Mouse (Mus musculus) layer of hippocampus, adult 2 months (tissue): ENCODE data around the gene Eppin. TPM values are rescaled to one million over a fixed set of nuclear protein-coding genes. Genes with fewer than 3 reads are reported as not detected.

Experiments
- DNase-seq, 2 experiments: peaks; one replicate each; pipeline ENCODE4 v3.0.0; 2022; ENCODE audit warnings: low spot score in 2 of 2
- H3K27ac ChIP-seq: fragments of 200-600 bp; 2 replicates; pipeline ENCODE4 v1.8.1; 2022
- H3K4me3 ChIP-seq: fragments of 200-600 bp; 2 replicates; pipeline ENCODE4 v1.8.1; 2022; ENCODE audit warnings: mild to moderate bottlenecking
- CTCF ChIP-seq: fragments of 200-600 bp; conservative IDR thresholded peaks from 2 replicates; pipeline ENCODE4 v1.8.1; 2022; ENCODE audit warnings: antibody characterized with exemption, mild to moderate bottlenecking, moderate library complexity
- total RNA-seq, 2 experiments: library from RNA; stranded (reverse); gene quantifications; 2 replicates each; pipeline ENCODE4 v1.2.3; 2021

Eppin gene
- total RNA-seq, 2 experiments from 2014 or later: not detected

GRCm38 (mm10) chr2:164567460-164567859, 25.9 kb downstream of the Eppin start:
- TF ChIP-seq CTCF: no peak
- DNase-seq: no peak

GRCm38 (mm10) chr2:164566997-164567396, 26.4 kb downstream of the Eppin start:
- Histone ChIP-seq H3K4me3 (no peak overlapping the region), H3K27ac (no peak overlapping the region)
- no peak for DNase-seq
- TF ChIP-seq CTCF: peak; percentile 52

More at GRCm38 (mm10) chr2:164567460-164567859, 25.9 kb downstream of the Eppin start:
- Histone ChIP-seq H3K27ac (no peak overlapping the region), H3K4me3 (no peak overlapping the region)

DNA sequence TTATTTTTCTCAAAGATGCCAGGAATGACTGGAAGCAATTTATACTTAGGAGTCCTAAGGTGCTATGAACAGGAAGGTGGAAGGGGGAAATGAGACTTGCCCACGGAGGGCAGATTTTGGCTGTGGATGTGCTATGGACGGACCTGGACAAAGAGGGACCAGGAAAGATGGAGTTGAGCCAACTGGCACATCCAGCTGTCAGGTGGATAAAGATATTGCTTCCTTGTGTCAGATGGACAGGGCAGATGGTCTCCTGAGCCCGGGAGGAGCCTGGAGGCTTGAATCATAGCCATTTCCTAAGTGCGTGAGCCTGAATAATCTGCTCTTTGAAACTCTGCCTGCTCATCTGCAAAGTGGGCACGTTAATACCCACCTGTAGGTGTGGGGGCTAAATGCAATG, 29.0 kb downstream of the Eppin start:
- TF ChIP-seq CTCF: no peak
- Histone ChIP-seq H3K4me3 (no peak overlapping the region), H3K27ac (no peak overlapping the region)
- DNase-seq: no peak

DNA sequence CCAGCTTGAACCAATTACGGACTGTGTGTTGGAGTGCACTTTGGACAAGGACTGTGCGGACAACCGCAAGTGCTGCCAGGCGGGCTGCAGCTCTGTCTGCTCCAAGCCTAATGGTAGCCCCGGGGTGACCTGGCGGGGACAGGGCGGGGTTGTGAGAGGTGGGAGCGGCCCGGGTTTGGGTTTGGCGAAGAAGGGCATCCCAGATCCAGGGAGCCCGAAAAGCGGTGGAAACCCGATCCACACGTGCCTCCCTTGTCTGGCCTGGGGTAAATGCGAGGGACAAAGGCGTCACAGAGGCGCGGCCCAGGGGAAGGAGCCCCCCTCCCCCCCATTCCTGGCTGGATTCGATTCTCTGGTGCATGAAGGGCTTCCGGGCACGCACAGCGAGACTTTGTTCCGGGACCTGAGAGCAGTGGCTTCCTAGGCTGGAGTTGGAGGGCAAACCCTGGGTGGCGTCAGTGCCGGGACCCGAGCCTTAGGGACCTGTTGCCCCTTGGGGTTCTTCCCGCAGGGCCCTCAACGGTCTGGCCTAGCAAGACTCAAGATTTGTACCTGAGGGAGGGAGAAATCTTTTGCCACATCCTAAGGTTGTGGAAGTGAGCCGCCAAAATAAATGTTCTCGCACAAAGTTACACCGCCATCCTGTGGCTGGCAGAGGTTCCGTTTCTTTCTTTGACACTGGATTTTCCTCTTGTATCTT, 29.9 kb downstream of the Eppin start:
- DNase-seq: peak; percentile 27 to 49
- Histone ChIP-seq H3K4me3 (peak overlapping the region; percentile 47), H3K27ac (no peak overlapping the region)
- TF ChIP-seq CTCF: peak; percentile 81

DNA sequence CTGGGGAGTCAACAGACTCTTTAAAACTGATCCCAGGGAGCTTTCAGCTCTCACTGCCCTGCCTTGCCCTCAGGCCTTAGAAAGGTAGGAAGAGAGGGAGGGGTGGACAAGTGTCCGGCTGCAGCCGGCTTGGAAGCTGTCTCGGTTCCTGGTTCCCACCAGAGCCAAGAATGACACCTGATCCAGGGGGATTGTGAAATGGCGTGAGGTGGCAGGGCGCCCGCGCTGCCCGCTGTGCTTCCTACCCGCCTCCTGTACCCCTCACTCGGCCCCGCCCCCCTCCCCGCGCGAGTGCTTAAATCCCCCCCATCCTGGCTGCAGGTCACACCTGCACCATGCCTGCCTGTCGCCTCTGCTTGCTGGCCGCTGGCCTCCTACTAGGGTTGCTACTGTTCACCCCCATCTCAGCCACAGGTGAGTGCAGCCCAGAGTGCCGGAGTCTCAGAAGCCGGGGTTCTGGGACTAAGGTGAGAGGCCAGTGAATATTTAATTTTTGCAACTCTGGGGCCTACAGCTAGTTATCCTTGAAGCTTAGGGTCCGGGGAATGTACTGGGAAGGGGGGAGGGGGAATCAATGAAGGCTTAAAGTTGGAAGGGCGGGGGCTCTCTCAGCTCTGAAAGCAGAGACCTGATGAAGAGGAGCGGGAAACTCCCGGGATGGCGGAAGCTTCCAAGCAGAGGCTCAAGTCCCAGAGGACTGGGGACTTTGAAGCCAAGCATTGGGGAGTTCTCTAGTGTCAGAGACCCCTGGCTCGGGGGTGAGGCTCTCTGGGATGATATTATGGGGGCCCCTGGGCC, 30.8 kb downstream of the Eppin start, which contains the start of gene Wfdc2:
Wfdc2 (plus strand) TSS at position 23 of the 798 bp plus-strand sequence.
- no peak within 1 kb of the TSS for H3K27ac ChIP-seq
- no peak for DNase-seq
- peak within 1 kb of the TSS; percentile 47 for H3K4me3 ChIP-seq
- no peak for TF ChIP-seq CTCF

DNA sequence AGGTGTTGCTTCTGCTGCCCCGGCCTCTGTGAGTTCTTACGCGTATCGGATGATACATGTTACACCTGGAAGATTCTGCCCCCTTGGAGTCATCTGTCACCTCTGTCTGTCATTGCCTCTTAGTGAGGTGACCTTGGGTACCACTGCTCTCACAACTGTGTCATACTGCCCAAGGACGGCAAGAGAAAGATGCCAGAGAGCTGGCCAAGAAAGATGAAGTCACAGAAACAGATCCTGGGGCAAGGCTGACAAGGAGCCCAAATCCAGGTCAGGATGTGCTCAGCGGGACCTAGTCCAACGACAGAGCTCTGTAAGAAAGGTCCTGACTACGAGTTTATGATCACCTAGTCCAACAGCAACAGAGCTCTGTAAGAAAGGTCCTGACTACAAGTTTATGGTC, 33.3 kb downstream of the Eppin start:
- DNase-seq: no peak
- Histone ChIP-seq H3K4me3 (no peak overlapping the region), H3K27ac (no peak overlapping the region)
- TF ChIP-seq CTCF: no peak

DNA sequence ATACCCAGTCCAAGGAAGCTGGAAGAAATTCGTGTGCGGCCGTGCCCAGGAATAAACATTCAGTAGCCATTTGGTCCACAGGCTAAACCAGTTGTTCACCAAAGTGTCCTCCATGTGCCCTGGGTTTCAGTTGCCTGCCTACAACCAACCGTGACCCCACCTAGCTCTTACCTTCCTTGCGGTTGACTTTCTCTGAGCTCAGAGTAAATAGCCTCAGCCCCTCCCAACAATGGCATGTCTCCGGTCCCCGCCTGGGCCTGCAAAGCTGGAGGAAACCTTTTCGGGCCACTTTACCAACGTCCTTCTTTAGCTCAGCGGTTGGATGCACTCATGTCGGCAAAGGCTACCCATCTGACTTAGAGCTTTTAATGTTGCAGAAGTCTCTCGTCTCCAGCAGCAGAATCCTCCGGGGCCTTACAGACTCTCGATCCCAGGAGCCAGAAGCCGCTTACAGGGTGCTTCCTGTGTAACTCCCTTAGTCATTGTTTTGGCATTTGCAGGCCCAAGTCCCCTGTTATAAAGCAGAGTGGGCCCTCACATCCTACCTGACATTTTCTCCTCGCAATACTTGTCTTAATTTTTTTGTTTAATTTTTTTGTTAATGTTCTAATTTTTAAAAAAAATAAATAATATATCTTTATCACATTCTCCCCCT, 34.3 kb downstream of the Eppin start:
- no peak overlapping the region for H3K4me3 ChIP-seq
- peak overlapping the region; percentile 36; the same call in 1 of the 2 replicates for H3K27ac ChIP-seq
- DNase-seq: no peak
- TF ChIP-seq CTCF: no peak

DNA sequence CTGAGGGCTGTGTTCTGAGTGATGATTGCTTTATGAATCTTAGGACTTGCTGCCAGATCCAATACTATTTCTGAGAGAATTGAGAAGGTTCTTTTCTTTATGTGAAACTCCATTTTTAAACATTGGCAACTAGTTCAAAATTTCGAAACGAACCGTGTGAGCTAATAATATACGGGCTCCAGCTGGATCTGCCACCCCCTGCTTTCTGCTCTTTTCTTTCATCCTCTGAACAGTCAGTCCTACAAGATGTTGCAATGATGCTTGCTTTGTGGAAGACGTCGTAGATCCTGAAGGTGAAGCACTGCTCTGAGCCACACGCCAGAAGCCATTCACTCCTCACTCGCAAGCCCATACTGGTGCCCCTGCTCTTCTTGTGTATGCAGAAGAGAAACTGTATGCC, 35.0 kb downstream of the Eppin start:
- no peak for TF ChIP-seq CTCF
- peak; percentile 40 to 67 for DNase-seq
- Histone ChIP-seq H3K27ac (peak overlapping the region; percentile 56; the same call in 1 of the 2 replicates), H3K4me3 (no peak overlapping the region)

DNA sequence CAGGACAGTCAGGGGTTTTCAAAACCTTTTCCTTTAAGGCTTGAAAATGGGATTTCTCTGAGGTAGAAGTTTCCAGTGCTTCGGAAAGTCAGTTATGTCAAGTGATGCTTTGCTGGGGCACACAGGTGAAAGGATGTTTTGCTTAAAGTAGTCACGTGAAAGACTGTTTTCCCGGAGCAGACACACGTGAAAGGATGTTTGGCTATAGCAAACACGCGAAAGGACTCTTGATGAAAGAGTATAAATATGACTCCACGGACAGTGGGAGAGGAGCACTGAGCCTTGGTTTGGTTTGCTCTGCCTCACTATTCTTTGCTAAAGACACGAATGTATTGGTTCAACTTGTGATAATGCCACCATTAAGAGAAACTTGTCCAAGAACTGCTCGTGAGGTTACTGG, 41.9 kb downstream of the Eppin start:
- no peak overlapping the region for H3K4me3 ChIP-seq
- no peak for TF ChIP-seq CTCF
- no peak for DNase-seq
- no peak overlapping the region for H3K27ac ChIP-seq

- Histone ChIP-seq H3K4me3 (no peak overlapping the region), H3K27ac (peak overlapping the region; percentile 78)
- DNase-seq: no peak
- no peak for TF ChIP-seq CTCF
These were observed 42.5 kb downstream of the Eppin start for GRCm38 (mm10) chr2:164550895-164551269.

DNA sequence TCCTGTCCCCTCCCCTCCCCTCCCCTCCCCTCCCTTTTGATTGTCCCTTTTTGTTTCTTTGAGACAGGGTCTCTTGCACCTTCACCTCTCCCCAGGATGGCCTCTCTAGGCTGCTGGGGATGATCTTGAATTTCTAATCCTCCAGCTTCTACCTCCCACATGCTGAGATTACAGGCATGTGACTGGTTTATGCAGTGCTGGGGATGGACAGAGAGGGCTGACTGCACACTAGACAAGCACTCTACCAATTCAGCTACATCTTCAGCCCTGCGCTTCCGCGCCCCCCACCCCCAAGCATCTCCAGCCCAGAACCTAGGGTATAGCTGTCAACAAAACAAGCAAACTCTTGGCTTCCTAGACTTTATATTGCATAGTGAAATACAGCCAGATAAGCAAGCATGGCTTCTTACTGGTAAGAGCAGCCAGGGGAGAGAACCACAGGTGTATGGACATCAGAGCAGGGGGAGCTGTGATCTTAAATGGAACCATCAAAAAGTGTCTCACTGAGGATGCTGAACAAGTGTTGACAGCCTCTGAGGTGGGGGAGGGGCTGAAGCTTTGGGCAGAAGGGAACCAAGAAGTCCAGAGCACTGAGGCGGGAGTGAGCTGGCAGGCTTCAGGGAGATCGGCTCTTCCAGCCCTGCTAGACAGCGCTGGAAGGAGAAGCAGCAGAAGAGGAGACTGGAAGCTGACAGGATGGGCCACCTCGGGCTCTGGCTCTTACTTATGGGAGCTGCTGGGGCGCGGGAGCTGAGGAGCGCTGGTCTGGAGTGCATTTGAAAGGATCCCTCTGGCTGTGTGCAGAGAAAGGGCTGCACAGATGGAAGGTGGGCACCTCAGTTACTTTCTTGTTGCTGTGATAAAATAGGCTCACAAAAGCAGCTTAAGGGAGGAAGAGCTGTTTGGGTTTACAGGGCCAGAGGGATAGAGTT, 43.2 kb downstream of the Eppin start:
- no peak overlapping the region; the same call in 1 of the 2 replicates for H3K4me3 ChIP-seq
- peak overlapping the region; percentile 78 for H3K27ac ChIP-seq

DNA sequence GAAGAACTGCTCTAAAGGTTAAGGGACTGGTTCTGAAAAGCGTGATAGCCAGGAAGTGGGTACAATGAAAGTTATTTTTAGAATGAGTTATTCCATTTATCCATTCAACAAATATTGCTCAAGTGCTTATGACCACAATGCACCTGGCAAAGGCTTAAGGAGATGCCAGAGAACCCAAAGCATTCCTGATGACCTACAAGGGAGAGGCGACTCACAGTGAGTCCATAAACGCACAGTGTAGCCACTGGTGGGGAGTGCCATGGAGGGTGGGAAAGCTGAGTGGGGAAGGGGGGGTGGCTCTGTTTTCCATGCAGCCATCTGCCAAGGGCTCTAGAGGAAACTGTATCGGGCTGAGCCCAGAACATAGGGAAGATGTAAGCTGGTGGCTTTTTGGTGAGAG, 44.1 kb downstream of the Eppin start:
- Histone ChIP-seq H3K4me3 (no peak overlapping the region), H3K27ac (no peak overlapping the region)
- TF ChIP-seq CTCF: no peak
- DNase-seq: no peak

More for the DNA sequence above, 43.2 kb downstream of the Eppin start:
- no peak for DNase-seq
- no peak for TF ChIP-seq CTCF
